Mouse (Mus musculus) effector memory CD4-positive, alpha-beta T cell, adult 7 months (primary cell): ENCODE results near the gene Wnt7a. TPM values are rescaled to one million over a fixed set of nuclear protein-coding genes. Genes with fewer than 3 reads are reported as not detected.

Experiments used
- polyA plus RNA-seq: library from polyadenylated mRNA; unstranded; fragments of 100-300 nt; shearing (Covaris generic); gene quantifications from one replicate; pipeline ENCODE4 v1.2.1, GENCODE M21; 2017

Gene Wnt7a
- 0.12 TPM for polyA plus RNA-seq

DNA sequence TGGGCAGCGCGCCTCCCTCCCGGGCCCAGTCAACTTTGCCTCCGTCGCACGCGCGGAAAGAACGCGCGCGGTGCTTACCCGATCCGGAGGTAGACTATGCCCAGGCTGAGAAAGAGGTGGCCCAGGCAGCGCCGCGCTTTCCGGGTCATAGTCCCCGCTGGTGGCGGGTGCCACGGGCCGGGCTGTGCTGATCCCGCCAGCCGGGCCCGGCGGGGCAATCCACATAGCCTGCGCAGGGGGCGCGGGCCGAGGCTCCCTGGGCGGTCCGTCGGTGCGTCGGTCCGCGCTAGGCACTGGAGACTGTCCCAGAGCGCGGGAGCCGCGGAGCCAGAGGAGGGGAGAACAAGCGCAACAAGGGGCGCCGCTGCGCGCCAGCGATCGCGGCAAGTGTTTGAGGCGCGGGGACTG is at the start of gene Wnt7a:
Wnt7a (minus strand) TSS at position 403 of the 408 bp plus-strand sequence.

Other genes starting within 250 kb of the Wnt7a start
- 0.32 TPM for gene Fbln2, start 198.9 kb downstream of the Wnt7a start, polyA plus RNA-seq
- 13.1 TPM for gene Chchd4, start 62.2 kb upstream of the Wnt7a start, polyA plus RNA-seq
- 38.3 TPM for gene Tmem43, start 62.3 kb upstream of the Wnt7a start, polyA plus RNA-seq
- 14.3 TPM for gene Xpc, start 104.5 kb upstream of the Wnt7a start, polyA plus RNA-seq
- gene Lsm3, start 104.6 kb upstream of the Wnt7a start, polyA plus RNA-seq, result 119 TPM